Mouse (Mus musculus): ENCODE data around the gene Ddias. TPM values are rescaled to one million over a fixed set of nuclear protein-coding genes. Genes with fewer than 3 reads are reported as not detected.

Ddias gene
- polyA plus RNA-seq, 1 experiment from 2014 or later, result 1.1 TPM

GRCm38 (mm10) chr7:92822409-92823101 is 51.5 kb downstream of the Ddias start:
- Histone ChIP-seq H3K4me3 (ENCODE audit: low read depth, low read length) (no peak overlapping the region), H3K36me3 (ENCODE audit: insufficient read depth, low read length) (no peaks in the 10 kb centered on the region), H3K4me2 (replicated peaks; ENCODE audit: low read depth, low read length) (no peak overlapping the region), H3K9ac (replicated peaks; ENCODE audit: low read depth) (no peak overlapping the region), H3K27ac (ENCODE audit: low read length) (no peak overlapping the region), H3K9me3 (ENCODE audit: low read length) (no peaks in the 10 kb centered on the region), H3K4me1 (ENCODE audit: insufficient read depth, low read depth, low read length) (no peaks in the 10 kb centered on the region), H3K27me3 (replicated peaks; ENCODE audit: insufficient read depth, low read length) (no peaks in the 10 kb centered on the region)
- WGBS, result 26% methylated on average over 1 of the region's 1 CpGs
- DNase-seq (ENCODE audit: low spot score) (no peak), ATAC-seq (no peak)
- TF ChIP-seq CTCF (IDR thresholded peaks at IDR 0.05) (no peak), EP300 (IDR thresholded peaks at IDR 0.05) (no peak)

GRCm38 (mm10) chr7:92821871-92822270 is 52.2 kb downstream of the Ddias start:
- no peak for ATAC-seq
- Histone ChIP-seq H3K36me3 (ENCODE audit: insufficient read depth, low read length) (no peaks in the 10 kb centered on the region), H3K27ac (ENCODE audit: low read length) (no peak overlapping the region), H3K4me2 (replicated peaks; ENCODE audit: low read depth, low read length) (no peak overlapping the region), H3K4me3 (ENCODE audit: low read depth, low read length) (no peak overlapping the region), H3K9ac (replicated peaks; ENCODE audit: low read depth) (no peak overlapping the region), H3K9me3 (ENCODE audit: low read length) (no peaks in the 10 kb centered on the region), H3K4me1 (ENCODE audit: insufficient read depth, low read depth, low read length) (no peaks in the 10 kb centered on the region), H3K27me3 (replicated peaks; ENCODE audit: insufficient read depth, low read length) (no peaks in the 10 kb centered on the region)
- TF ChIP-seq EP300 (IDR thresholded peaks at IDR 0.05) (no peak), CTCF (IDR thresholded peaks at IDR 0.05) (no peak)
- peak; percentile 40 for DNase-seq (ENCODE audit: low spot score)
- WGBS, result 46% methylated on average over 4 of the region's 4 CpGs

DNA sequence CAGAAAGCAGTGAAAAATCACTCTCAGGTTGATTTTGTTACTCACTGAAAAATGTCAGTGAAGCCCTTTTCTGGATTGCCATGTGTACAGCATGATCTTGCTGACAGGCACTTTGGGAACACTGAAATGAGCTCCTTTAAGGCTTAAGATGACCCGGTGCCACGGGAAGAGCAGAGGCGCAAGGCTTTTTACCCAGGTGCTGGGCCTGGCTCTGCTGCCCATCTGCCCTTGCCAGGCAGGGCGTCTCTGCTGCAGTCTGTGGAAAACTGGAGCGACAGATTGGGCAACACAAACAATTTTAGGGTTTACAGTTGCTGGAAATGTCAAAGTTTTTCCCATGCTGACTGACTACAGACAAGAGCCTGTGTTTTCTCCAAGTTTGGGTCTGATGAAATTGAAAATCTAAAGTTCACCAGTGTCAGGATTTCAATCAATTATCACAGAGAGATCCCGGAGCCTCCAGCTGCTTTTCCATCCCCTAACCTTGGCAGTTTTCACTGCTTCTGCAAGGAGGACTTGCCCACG is 53.0 kb downstream of the Ddias start:
- DNase-seq (ENCODE audit: low spot score) (peak; percentile 30), ATAC-seq (no peak)
- H3K4me3 ChIP-seq (ENCODE audit: low read depth, low read length), result no peak overlapping the region
- 54% methylated on average over 7 of the region's 7 CpGs for WGBS
- H3K9ac ChIP-seq (replicated peaks; ENCODE audit: low read depth), result no peak overlapping the region
- no peaks in the 10 kb centered on the region for H3K36me3 ChIP-seq (ENCODE audit: insufficient read depth, low read length)
- H3K27ac ChIP-seq (ENCODE audit: low read length), result no peak overlapping the region
- no peaks in the 10 kb centered on the region for H3K4me1 ChIP-seq (ENCODE audit: insufficient read depth, low read depth, low read length)
- TF ChIP-seq CTCF (IDR thresholded peaks at IDR 0.05) (no peak), EP300 (IDR thresholded peaks at IDR 0.05) (no peak)
- no peaks in the 10 kb centered on the region for H3K9me3 ChIP-seq (ENCODE audit: low read length)
- H3K4me2 ChIP-seq (replicated peaks; ENCODE audit: low read depth, low read length), result no peak overlapping the region
- no peaks in the 10 kb centered on the region for H3K27me3 ChIP-seq (replicated peaks; ENCODE audit: insufficient read depth, low read length)

DNA sequence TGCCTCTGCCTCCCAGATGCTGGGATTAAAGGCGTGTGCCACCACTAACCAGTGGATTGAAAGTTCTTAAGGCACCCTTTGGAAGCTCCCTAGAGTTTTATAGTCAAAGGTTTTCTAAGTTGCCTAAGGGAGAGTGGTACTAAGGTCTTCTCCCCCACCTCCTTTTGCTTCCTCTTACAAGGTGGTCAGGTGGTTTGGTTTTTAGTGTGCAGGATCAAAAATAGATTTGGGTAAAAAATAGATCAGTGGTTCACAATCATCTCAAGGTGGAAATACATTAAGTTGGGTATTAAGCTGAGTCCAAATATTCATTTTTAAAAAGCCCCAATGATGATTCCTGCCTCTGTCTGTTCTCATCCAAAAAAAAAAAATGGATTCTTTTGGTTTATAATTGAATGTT is 53.6 kb downstream of the Ddias start:
- WGBS, result 92% methylated on average over 1 of the region's 1 CpGs
- Histone ChIP-seq H3K9me3 (ENCODE audit: low read length) (no peaks in the 10 kb centered on the region), H3K4me3 (ENCODE audit: low read depth, low read length) (no peak overlapping the region), H3K27ac (ENCODE audit: low read length) (no peak overlapping the region), H3K36me3 (ENCODE audit: insufficient read depth, low read length) (no peaks in the 10 kb centered on the region), H3K4me1 (ENCODE audit: insufficient read depth, low read depth, low read length) (no peaks in the 10 kb centered on the region), H3K4me2 (replicated peaks; ENCODE audit: low read depth, low read length) (no peak overlapping the region), H3K27me3 (replicated peaks; ENCODE audit: insufficient read depth, low read length) (no peaks in the 10 kb centered on the region), H3K9ac (replicated peaks; ENCODE audit: low read depth) (no peak overlapping the region)
- ATAC-seq (no peak), DNase-seq (ENCODE audit: low spot score) (no peak)
- TF ChIP-seq CTCF (IDR thresholded peaks at IDR 0.05), result no peak
- TF ChIP-seq EP300 (IDR thresholded peaks at IDR 0.05), result no peak

GRCm38 (mm10) chr7:92819656-92820055 is 54.4 kb downstream of the Ddias start:
- Histone ChIP-seq H3K36me3 (ENCODE audit: insufficient read depth, low read length) (no peaks in the 10 kb centered on the region), H3K4me3 (ENCODE audit: low read depth, low read length) (no peak overlapping the region), H3K27me3 (replicated peaks; ENCODE audit: insufficient read depth, low read length) (no peaks in the 10 kb centered on the region), H3K27ac (ENCODE audit: low read length) (no peak overlapping the region), H3K9me3 (ENCODE audit: low read length) (no peaks in the 10 kb centered on the region), H3K4me2 (replicated peaks; ENCODE audit: low read depth, low read length) (no peak overlapping the region), H3K4me1 (ENCODE audit: insufficient read depth, low read depth, low read length) (no peaks in the 10 kb centered on the region), H3K9ac (replicated peaks; ENCODE audit: low read depth) (no peak overlapping the region)
- no peak for TF ChIP-seq CTCF (IDR thresholded peaks at IDR 0.05)
- TF ChIP-seq EP300 (IDR thresholded peaks at IDR 0.05), result no peak
- 68% methylated on average over 11 of the region's 11 CpGs for WGBS
- DNase-seq (ENCODE audit: low spot score) (no peak), ATAC-seq (no peak)

DNA sequence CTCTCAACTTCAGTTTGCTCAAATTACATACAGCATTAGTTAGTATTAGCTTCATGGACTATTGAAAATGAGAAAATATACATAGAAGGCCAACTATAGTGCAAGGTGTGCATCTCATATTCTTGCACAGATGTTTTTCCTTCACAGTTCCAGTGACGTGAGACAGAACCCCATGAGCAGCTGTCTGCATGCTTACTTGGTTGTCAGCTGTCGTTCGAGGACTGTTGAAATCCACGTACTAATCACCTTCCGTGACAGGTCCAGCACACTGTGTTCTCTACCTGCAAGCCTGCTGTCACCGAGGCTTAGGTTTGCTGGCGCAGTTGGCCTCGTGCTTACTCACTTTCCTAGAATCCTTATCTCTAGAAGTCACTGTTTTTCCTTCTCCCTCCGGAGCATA is 56.2 kb downstream of the Ddias start:
- no peaks in the 10 kb centered on the region for H3K4me1 ChIP-seq (ENCODE audit: insufficient read depth, low read depth, low read length)
- H3K36me3 ChIP-seq (ENCODE audit: insufficient read depth, low read length), result no peaks in the 10 kb centered on the region
- H3K27me3 ChIP-seq (replicated peaks; ENCODE audit: insufficient read depth, low read length), result no peaks in the 10 kb centered on the region
- no peak overlapping the region for H3K4me3 ChIP-seq (ENCODE audit: low read depth, low read length)
- WGBS, result 74% methylated on average over 9 of the region's 9 CpGs
- H3K4me2 ChIP-seq (replicated peaks; ENCODE audit: low read depth, low read length), result no peak overlapping the region
- no peak for TF ChIP-seq EP300 (IDR thresholded peaks at IDR 0.05)
- no peak for TF ChIP-seq CTCF (IDR thresholded peaks at IDR 0.05)
- no peaks in the 10 kb centered on the region for H3K9me3 ChIP-seq (ENCODE audit: low read length)
- H3K27ac ChIP-seq (ENCODE audit: low read length), result no peak overlapping the region
- no peak overlapping the region for H3K9ac ChIP-seq (replicated peaks; ENCODE audit: low read depth)
- ATAC-seq (no peak), DNase-seq (ENCODE audit: low spot score) (no peak)

All from lung, postnatal 0 days (tissue).